Mouse (Mus musculus): ENCODE measurements around the gene 1700001P01Rik.
A peak's percentile ranks its signal among the peaks of the same experiment; 100 is the strongest.

1700001P01Rik gene

GRCm38 (mm10) chr11:97775808-97776496 is at the start of gene 1700001P01Rik:
TSS of gene 1700001P01Rik (minus strand) at chr11:97775918.
- no peak for DNase-seq (ENCODE audit: low spot score in 2 of 2)

- peak in 1 of 2 experiments; percentile 51 for DNase-seq (ENCODE audit: low spot score in 2 of 2)
These were observed 49.6 kb upstream of the 1700001P01Rik start for GRCm38 (mm10) chr11:97825295-97825694.

- peak; percentile 62 to 64 for DNase-seq (ENCODE audit: low spot score in 2 of 2)
These were observed 49.2 kb upstream of the 1700001P01Rik start for GRCm38 (mm10) chr11:97824895-97825294.

DNA sequence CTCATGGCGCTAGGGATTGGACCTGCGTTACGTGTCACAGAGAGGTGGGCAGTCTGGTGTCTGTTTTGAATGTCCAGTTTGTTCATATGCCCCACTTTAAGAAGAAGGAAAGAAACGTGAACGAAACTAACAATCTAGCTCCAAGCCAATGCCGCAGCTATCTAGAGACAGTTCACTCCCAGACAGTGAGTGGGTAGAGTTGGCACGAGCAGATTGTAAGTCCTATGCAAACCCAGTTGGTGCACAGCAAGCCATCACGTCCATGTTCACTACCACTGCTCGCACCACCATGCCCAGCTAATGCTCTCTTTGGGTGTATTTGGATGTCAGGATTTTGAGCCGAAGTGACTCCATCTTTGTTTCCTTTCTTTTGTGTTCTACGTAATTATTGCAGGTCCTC is 48.5 kb upstream of the 1700001P01Rik start:
- DNase-seq (ENCODE audit: low spot score in 2 of 2), result no peak

GRCm38 (mm10) chr11:97822840-97823603 is 47.3 kb upstream of the 1700001P01Rik start:
- no peak for DNase-seq (ENCODE audit: low spot score in 2 of 2)

- DNase-seq (ENCODE audit: low spot score in 2 of 2), result no peak
These were observed 45.8 kb upstream of the 1700001P01Rik start for GRCm38 (mm10) chr11:97821401-97822064.

DNA sequence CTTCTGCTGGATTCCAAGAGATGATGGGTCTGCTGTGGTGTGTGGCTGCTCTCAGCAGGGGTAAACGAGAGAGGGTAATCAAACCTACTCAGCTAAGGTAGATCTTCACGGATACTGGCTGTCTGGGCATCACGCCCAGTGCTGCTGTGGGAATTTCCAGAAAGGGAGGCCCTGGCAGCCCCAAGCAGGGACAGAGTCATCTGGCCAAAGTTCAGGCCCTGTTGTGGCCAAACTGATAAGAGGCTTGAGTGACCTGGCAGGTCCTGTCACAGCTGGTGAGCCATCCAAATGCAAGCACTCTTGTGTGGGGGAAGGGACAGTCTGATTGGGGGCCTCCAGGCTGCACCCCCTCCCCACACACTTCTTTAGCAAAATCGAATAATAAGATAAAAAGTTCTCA is 45.1 kb upstream of the 1700001P01Rik start:
- DNase-seq (ENCODE audit: low spot score in 2 of 2), result no peak

DNA sequence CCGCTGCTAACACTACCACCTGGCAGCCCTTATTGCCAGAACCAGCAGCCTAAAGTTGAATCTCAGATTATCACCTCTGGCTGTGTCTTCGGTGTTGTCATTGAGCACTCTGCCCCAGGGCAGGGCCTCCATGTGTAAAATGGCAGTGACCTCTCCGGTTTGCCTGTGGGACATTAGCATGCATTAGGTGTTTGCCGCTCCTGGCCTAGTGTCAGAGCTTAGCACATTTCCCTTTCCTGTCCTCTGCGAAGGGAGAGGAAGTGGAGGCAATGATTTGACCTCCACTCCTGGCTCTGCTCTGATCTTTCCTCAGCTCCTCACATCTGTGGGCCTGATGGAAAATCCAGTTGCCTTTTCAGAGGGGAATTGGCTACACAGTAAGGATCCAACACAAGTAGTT is 44.2 kb upstream of the 1700001P01Rik start:
- no peak for DNase-seq (ENCODE audit: low spot score in 2 of 2)

GRCm38 (mm10) chr11:97819102-97819501 is 43.4 kb upstream of the 1700001P01Rik start:
- no peak for DNase-seq (ENCODE audit: low spot score in 2 of 2)

DNA sequence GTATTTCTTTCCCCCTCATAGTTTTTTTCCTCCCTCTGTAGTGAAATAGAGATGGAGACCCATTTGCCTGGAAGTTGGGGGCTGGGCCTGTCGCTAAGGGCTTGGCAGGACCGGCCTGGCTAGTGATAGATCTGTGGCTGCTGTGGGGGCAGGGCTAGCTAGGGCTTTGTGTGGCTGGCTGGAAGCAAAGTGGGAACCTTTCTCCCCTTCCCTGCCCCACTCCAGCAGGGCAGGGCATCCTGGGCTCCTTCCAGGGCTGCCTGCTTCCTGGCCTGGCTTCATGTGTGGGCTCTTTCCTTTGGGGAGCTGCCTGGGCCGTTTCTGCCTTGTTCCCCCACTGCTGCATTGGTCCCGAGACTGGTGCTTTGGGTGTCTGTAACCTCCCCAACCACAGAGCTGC is 42.9 kb upstream of the 1700001P01Rik start:
- DNase-seq (ENCODE audit: low spot score in 2 of 2), result peak; percentile 82

DNA sequence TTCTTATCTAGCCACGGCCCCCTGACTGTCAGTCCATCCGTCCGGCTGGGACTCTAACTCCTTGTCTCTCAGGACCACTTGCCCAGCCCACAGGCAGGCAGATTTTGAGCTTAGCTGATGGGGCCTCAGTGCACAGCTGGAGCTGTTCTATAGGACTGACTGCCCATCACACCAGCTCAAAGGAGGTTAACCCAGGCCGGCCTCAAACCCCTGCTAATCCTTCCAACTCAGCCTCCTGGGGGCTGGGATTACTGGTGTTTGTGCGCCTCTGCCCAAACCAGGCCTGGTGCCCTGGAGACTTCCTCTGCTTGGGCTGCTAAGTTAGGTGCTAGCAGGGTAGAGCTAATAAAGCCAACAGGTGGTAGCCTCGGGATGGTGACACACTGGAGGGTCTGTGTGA is 42.3 kb upstream of the 1700001P01Rik start:
- DNase-seq (ENCODE audit: low spot score in 2 of 2), result no peak

DNA sequence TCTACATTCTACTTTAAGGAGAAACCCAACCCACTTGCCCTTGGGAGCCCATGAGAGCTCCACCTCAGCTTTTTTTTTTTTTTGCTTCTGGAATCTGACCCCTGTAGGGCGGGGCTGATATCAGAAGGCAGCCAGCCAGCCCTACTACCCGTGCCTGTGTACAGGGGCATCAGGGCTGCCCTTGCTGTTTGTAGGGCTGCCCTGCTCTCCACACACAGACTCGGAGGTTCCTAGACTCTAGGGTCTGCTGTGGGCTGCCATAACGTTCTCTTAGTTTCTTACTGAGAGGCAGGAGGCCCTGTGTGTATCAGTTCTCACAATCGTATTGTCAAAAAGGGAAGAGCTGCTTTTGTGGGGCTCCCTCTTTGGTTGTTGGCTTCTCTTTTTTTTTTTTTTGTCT is 41.7 kb upstream of the 1700001P01Rik start:
- no peak for DNase-seq (ENCODE audit: low spot score in 2 of 2)

- DNase-seq (ENCODE audit: low spot score in 2 of 2), result no peak
These were observed 41.2 kb upstream of the 1700001P01Rik start for GRCm38 (mm10) chr11:97816916-97817315.

DNA sequence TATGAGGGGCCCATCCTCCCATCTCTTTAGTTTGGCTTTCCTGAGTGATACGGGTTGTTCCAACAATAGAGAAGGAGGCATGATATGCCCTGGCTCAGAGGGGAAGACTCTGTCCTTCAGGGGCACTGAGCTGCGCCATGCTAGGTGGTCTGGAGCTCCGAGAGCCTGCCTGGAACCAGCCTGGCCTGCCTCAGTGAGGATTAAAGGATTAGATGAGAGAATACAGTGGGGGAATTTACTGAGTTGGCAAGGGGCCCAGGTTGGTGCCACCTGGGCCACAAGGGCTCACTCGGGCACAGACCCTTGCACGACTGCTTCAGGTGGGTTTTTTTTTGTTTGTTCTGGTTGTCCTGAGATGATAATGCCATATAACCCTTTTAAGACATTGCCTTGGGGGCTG is 40.5 kb upstream of the 1700001P01Rik start:
- DNase-seq (ENCODE audit: low spot score in 2 of 2), result no peak

GRCm38 (mm10) chr11:97815736-97816135 is 40.0 kb upstream of the 1700001P01Rik start:
- no peak for DNase-seq (ENCODE audit: low spot score in 2 of 2)

- no peak for DNase-seq (ENCODE audit: low spot score in 2 of 2)
These were observed 38.2 kb upstream of the 1700001P01Rik start for GRCm38 (mm10) chr11:97813746-97814515.

DNA sequence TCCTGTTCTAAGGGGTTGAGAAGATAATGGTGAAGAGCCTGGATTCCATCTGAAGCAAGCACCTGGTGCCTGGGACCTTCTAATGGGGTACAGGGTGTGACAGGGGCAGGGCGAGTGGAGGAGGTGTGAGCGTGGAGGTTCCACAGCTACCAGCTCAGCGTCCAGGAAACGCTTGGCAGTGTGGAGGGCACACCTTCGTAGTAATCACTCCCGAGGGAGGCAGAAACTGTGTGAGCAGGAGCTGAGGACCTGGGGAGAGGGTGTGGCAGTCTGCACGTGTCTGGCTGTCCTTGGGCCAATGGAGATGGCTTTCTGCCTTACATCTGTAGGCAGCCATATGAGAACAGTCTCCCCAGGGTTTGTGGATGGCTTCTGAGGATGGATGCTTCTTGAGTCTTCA is 37.4 kb upstream of the 1700001P01Rik start:
- no peak for DNase-seq (ENCODE audit: low spot score in 2 of 2)

- DNase-seq (ENCODE audit: low spot score in 2 of 2), result peak; percentile 78 to 86
These were observed 36.8 kb upstream of the 1700001P01Rik start for GRCm38 (mm10) chr11:97812491-97812921.

- DNase-seq (ENCODE audit: low spot score in 2 of 2), result no peak
These were observed 36.0 kb upstream of the 1700001P01Rik start for GRCm38 (mm10) chr11:97811569-97812362.

DNA sequence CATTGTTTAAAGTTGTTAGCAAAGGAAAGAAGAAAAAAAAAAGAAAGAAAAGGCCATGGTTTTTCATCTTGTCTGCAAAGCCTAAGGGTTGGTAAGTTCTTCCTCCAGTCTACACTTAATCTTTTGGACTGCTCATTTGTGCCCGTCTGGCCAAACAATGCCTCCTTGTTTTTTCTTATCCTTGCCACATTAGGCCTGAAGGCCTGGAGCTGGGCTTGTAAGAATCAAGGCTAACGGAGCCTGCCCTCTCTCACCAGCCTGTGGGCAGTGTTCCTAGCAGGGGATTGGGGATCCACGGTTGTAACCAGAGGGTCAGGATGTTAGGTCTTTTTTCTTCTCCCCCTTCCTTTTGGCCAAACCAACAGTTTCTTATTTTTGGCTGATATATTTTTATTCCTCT is 35.3 kb upstream of the 1700001P01Rik start:
- DNase-seq (ENCODE audit: low spot score in 2 of 2), result no peak

GRCm38 (mm10) chr11:97810356-97810755 is 34.6 kb upstream of the 1700001P01Rik start:
- no peak for DNase-seq (ENCODE audit: low spot score in 2 of 2)

Measured in right cerebral cortex, postnatal 10 days (tissue).